Mouse (Mus musculus) hindbrain, embryonic 13.5 days (tissue): ENCODE measurements around the gene Crebrf. TPM values are rescaled to one million over a fixed set of nuclear protein-coding genes. Genes with fewer than 3 reads are reported as not detected.

ENCODE experiments used
- ATAC-seq: fragments of 200-750 bp; cut with Nextera tagmentation; 2 replicates; pipeline ENCODE4 v1.8.0; 2017; ENCODE audit warnings: moderate TSS enrichment; ENCODE audit not compliant: low FRiP score
- H3K27ac ChIP-seq: fragments of 300-500 bp; sonication (generic); 2 replicates; pipeline ENCODE4 v1.5.1; 2015; ENCODE audit warnings: inconsistent platforms, mild to moderate bottlenecking, moderate library complexity
- H3K27me3 ChIP-seq: fragments of 300-500 bp; sonication (generic); 2 replicates; pipeline ENCODE4 v1.6.1; 2015; ENCODE audit warnings: mild to moderate bottlenecking, inconsistent platforms
- H3K36me3 ChIP-seq: fragments of 300-500 bp; sonication (generic); 2 replicates; pipeline ENCODE4 v1.6.1; 2015; ENCODE audit warnings: mild to moderate bottlenecking, inconsistent platforms
- H3K4me1 ChIP-seq: fragments of 300-500 bp; sonication (generic); replicated peaks from 2 replicates; pipeline ENCODE4 v1.6.1; 2015; ENCODE audit warnings: inconsistent platforms
- H3K4me2 ChIP-seq: fragments of 300-500 bp; sonication (generic); 2 replicates; pipeline ENCODE4 v1.6.1; 2015; ENCODE audit warnings: inconsistent platforms, mild to moderate bottlenecking, moderate library complexity
- H3K4me3 ChIP-seq: fragments of 300-500 bp; sonication (generic); 2 replicates; pipeline ENCODE4 v1.5.1; 2015; ENCODE audit warnings: mild to moderate bottlenecking, inconsistent platforms
- H3K9ac ChIP-seq: fragments of 300-500 bp; sonication (generic); 2 replicates; pipeline ENCODE4 v1.6.1; 2015; ENCODE audit warnings: mild to moderate bottlenecking, inconsistent platforms
- H3K9me3 ChIP-seq: fragments of 300-500 bp; sonication (generic); 2 replicates; pipeline ENCODE4 v1.6.1; 2016; ENCODE audit warnings: inconsistent platforms
- WGBS: fragments of 180-500 bp; shearing (Covaris S2); methylation state at CpG from one replicate; pipeline ENCODE4 v1.1.7; 2015; 5-methylcytosine and 5-hydroxymethylcytosine counted together
- polyA plus RNA-seq: library from polyadenylated mRNA; unstranded; fragments of >200 nt; fragmentation: Nextera tagmentation; extraction: Ambion mirVana; gene quantifications from 2 replicates; pipeline ENCODE4 v1.2.1, GENCODE M21; 2015

Gene Crebrf
- polyA plus RNA-seq, 1 experiment from 2014 or later, result 15.2 TPM

DNA sequence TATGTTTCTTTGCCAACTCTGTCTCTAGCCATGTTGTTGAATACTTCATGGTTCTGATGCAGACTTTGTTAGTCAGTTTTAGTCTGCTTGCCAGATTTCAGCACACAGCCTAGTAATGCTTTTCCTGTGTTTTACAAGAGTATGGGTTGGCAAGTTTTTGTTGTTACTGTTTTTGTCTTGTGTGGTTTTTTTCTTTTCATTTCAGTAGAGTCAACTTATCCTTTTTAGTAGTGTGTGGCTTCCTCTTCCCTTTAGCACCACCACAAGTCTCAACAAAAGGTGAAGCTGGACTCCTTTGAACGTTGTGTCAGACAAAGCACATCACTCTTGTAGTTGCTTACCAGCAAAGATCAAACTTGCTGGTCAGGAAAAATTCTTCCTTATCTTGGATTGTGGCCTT lies 36.8 kb downstream of the Crebrf start:
- no peak overlapping the region for H3K4me2 ChIP-seq
- WGBS, result 78% methylated on average over 1 of the region's 1 CpGs
- H3K9me3 ChIP-seq, result no peaks in the 10 kb centered on the region
- no peak overlapping the region for H3K4me3 ChIP-seq
- H3K36me3 ChIP-seq, result no peaks in the 10 kb centered on the region
- H3K4me1 ChIP-seq, result no peaks in the 10 kb centered on the region
- H3K9ac ChIP-seq, result no peak overlapping the region
- H3K27ac ChIP-seq, result no peak overlapping the region
- ATAC-seq, result no peak
- H3K27me3 ChIP-seq, result no peaks in the 10 kb centered on the region

DNA sequence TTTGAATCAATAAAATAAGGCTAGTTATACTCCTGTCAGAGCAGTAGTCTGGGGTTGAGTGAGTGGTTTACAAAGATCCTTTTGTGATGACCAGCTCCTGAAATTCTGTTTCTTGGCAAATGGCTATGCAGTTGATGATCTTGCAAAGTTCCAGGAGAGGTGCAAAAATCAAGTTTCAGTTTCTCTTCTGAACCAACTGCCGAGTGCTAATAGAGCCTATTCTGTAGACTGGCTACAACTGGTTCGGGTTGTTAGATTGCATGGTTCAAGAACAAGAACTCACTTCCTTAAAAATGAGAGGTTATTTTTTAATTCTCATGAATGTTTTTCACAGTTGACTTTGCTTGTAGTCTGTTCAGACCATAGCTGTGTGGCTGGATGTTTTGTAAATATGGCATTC lies 38.0 kb downstream of the Crebrf start:
- WGBS, result 87% methylated on average over 2 of the region's 2 CpGs
- no peaks in the 10 kb centered on the region for H3K4me1 ChIP-seq
- ATAC-seq, result no peak
- H3K36me3 ChIP-seq, result peaks cover 9% of the 10 kb centered on the region; the same call in 1 of the 2 replicates
- no peaks in the 10 kb centered on the region for H3K27me3 ChIP-seq
- H3K4me3 ChIP-seq, result no peak overlapping the region
- no peak overlapping the region for H3K9ac ChIP-seq
- no peaks in the 10 kb centered on the region for H3K9me3 ChIP-seq
- no peak overlapping the region for H3K27ac ChIP-seq
- H3K4me2 ChIP-seq, result no peak overlapping the region

GRCm38 (mm10) chr17:26767100-26767753 lies 51.8 kb downstream of the Crebrf start:
- H3K27ac ChIP-seq, result no peak overlapping the region
- no peak overlapping the region for H3K4me2 ChIP-seq
- H3K4me3 ChIP-seq, result no peak overlapping the region
- no peak overlapping the region for H3K9ac ChIP-seq
- H3K9me3 ChIP-seq, result no peaks in the 10 kb centered on the region
- no peak for ATAC-seq
- peaks cover 32% of the 10 kb centered on the region for H3K36me3 ChIP-seq
- H3K27me3 ChIP-seq, result no peaks in the 10 kb centered on the region
- 89% methylated on average over 5 of the region's 5 CpGs for WGBS
- no peaks in the 10 kb centered on the region for H3K4me1 ChIP-seq

DNA sequence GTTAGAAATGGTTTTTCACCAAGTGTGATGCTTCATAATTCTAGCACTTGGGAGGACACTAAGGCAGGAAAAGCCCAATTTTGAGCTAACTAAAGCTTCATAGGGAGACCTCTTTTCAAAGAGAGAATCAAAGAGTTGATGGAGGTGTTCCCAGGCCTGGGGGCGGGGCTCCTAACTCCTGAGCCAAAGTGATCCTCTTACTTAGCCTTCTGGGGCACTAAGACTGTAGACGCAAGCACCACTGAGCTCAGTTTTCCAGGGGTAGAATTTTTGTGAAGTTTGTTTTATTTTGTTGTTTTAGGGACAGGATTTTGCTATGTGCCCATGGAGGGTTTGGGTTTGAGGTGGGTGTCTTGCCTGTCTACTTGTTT lies 52.3 kb downstream of the Crebrf start:
- ATAC-seq, result no peak
- 88% methylated on average over 2 of the region's 2 CpGs for WGBS
- H3K27me3 ChIP-seq, result no peaks in the 10 kb centered on the region

GRCm38 (mm10) chr17:26776211-26776610 lies 60.8 kb downstream of the Crebrf start:
- H3K4me2 ChIP-seq, result peak overlapping the region; percentile 21; the same call in 1 of the 2 replicates
- peak overlapping the region; percentile 39; the same call in 1 of the 2 replicates for H3K9ac ChIP-seq

More for the DNA sequence above, 52.3 kb downstream of the Crebrf start:
- no peak overlapping the region for H3K9ac ChIP-seq
- no peak overlapping the region for H3K27ac ChIP-seq
- H3K4me3 ChIP-seq, result no peak overlapping the region
- H3K4me1 ChIP-seq, result no peaks in the 10 kb centered on the region
- H3K36me3 ChIP-seq, result peaks cover 29% of the 10 kb centered on the region
- no peaks in the 10 kb centered on the region for H3K9me3 ChIP-seq
- H3K4me2 ChIP-seq, result no peak overlapping the region

GRCm38 (mm10) chr17:26778001-26778400 lies 62.6 kb downstream of the Crebrf start:
- H3K4me1 ChIP-seq, result peaks cover 21% of the 10 kb centered on the region
- ATAC-seq, result no peak
- H3K36me3 ChIP-seq, result peaks cover 5% of the 10 kb centered on the region
- no peak overlapping the region for H3K4me3 ChIP-seq
- no peak overlapping the region for H3K9ac ChIP-seq
- no peak overlapping the region for H3K27ac ChIP-seq
- 92% methylated on average over 4 of the region's 4 CpGs for WGBS
- H3K27me3 ChIP-seq, result no peaks in the 10 kb centered on the region
- no peaks in the 10 kb centered on the region for H3K9me3 ChIP-seq
- H3K4me2 ChIP-seq, result no peak overlapping the region

More at GRCm38 (mm10) chr17:26776211-26776610, 60.8 kb downstream of the Crebrf start:
- Histone ChIP-seq H3K4me1 (peaks cover 11% of the 10 kb centered on the region), H3K9me3 (no peaks in the 10 kb centered on the region), H3K4me3 (no peak overlapping the region), H3K27ac (peak overlapping the region; percentile 73), H3K36me3 (peaks cover 6% of the 10 kb centered on the region), H3K27me3 (no peaks in the 10 kb centered on the region)
- 23% methylated on average over 10 of the region's 10 CpGs for WGBS
- no peak for ATAC-seq

- peaks cover 11% of the 10 kb centered on the region for H3K36me3 ChIP-seq
- ATAC-seq, result no peak
- no peaks in the 10 kb centered on the region for H3K9me3 ChIP-seq
- H3K4me1 ChIP-seq, result peaks cover 21% of the 10 kb centered on the region
- no peaks in the 10 kb centered on the region for H3K27me3 ChIP-seq
- no peak overlapping the region for H3K27ac ChIP-seq
- WGBS, result 94% methylated on average over 3 of the region's 3 CpGs
- H3K4me3 ChIP-seq, result no peak overlapping the region
- H3K9ac ChIP-seq, result no peak overlapping the region
- H3K4me2 ChIP-seq, result no peak overlapping the region
These were observed 63.1 kb downstream of the Crebrf start for GRCm38 (mm10) chr17:26778430-26779100.

GRCm38 (mm10) chr17:26779471-26779870 lies 64.0 kb downstream of the Crebrf start:
- Histone ChIP-seq H3K27me3 (no peaks in the 10 kb centered on the region), H3K4me3 (no peak overlapping the region), H3K27ac (no peak overlapping the region), H3K4me1 (peaks cover 21% of the 10 kb centered on the region), H3K36me3 (peaks cover 16% of the 10 kb centered on the region), H3K9ac (no peak overlapping the region), H3K4me2 (no peak overlapping the region), H3K9me3 (no peaks in the 10 kb centered on the region)
- ATAC-seq, result no peak
- WGBS, result 94% methylated on average over 2 of the region's 2 CpGs

DNA sequence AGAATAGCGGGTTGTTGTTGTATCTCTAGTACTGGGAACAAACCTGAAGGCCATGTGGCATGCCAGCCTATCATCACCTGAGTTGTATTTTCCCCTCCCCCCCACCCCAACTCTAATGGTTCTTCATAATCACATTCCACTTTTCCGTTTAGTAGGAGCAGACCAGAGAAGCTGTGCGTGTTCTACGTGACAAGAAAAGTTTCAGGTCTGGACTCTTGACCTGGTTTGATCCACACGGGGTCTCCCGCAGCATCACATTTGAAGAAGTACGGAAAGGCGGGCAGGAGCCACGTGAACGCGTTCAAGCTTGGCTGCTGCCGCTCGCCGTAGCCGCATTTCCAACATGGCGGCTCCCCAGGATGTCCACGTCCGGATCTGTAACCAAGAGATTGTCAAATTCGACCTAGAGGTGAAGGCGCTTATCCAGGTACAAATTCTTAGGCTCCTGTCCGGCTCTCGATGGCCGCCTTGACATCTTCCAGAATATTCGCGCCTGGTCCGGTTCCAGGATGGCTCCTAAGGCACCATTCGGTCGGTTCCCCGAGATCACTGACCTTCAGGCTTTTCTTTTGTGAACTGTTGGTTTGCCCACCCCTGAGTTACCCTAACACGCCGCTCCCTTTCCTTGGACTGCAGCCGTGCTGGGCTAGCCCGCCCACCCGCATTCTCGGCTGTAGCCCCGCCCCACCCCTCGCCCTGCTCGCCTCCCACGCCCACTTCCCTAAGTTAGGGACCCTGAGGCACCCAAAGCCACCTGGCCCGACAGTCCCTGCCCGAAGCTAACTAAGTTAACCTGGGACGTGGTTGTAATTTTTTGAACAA lies 65.5 kb downstream of the Crebrf start, which contains the start of gene Bnip1:
Gene Bnip1, plus strand, starts transcription at position 317 of the 822 bp plus-strand sequence.
- no peaks in the 10 kb centered on the region for H3K9me3 ChIP-seq
- peaks cover 28% of the 10 kb centered on the region for H3K36me3 ChIP-seq
- H3K27me3 ChIP-seq, result no peaks in the 10 kb centered on the region
- peak within 1 kb of the TSS; percentile 82 for H3K27ac ChIP-seq
- peak within 1 kb of the TSS; percentile 81 for H3K4me3 ChIP-seq
- peaks cover 16% of the 10 kb centered on the region for H3K4me1 ChIP-seq
- ATAC-seq, result peak; percentile 74
- peak within 1 kb of the TSS; percentile 83 for H3K4me2 ChIP-seq
- under 1% methylated on average over 42 of the region's 42 CpGs for WGBS
- H3K9ac ChIP-seq, result peak within 1 kb of the TSS; percentile 87

DNA sequence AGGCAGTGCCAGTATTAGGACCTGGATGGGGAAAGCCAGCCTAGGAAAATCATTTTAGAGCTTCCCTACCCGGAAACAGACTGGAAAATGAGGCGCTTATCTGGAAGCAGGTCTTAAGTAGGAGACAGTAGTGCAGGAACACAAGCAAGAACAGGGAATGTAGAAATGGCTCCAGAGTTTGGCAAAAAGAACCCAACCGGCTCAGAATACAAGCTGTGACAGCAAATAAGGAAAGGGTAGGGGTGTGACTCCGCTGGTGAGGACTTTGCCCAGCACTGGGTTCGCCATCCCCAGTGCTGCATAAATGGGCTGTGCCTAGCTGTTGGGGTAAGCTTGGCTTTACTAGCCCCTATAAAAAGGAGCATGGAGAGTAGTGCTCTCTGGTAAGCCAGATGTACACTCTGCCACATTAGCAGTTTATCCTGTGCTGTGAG lies 66.2 kb downstream of the Crebrf start:
- ATAC-seq, result no peak
- H3K4me3 ChIP-seq, result peak overlapping the region; percentile 81
- H3K36me3 ChIP-seq, result peaks cover 34% of the 10 kb centered on the region
- H3K9ac ChIP-seq, result peak overlapping the region; percentile 87
- 27% methylated on average over 5 of the region's 5 CpGs for WGBS
- H3K27ac ChIP-seq, result no peak overlapping the region
- H3K9me3 ChIP-seq, result no peaks in the 10 kb centered on the region
- H3K27me3 ChIP-seq, result no peaks in the 10 kb centered on the region
- peaks cover 10% of the 10 kb centered on the region for H3K4me1 ChIP-seq
- peak overlapping the region; percentile 83 for H3K4me2 ChIP-seq

- H3K27ac ChIP-seq, result no peak overlapping the region
- H3K4me1 ChIP-seq, result peaks cover 10% of the 10 kb centered on the region
- no peak for ATAC-seq
- no peak overlapping the region for H3K4me3 ChIP-seq
- H3K36me3 ChIP-seq, result peaks cover 57% of the 10 kb centered on the region
- H3K4me2 ChIP-seq, result no peak overlapping the region
- H3K9ac ChIP-seq, result no peak overlapping the region
- 94% methylated on average over 8 of the region's 8 CpGs for WGBS
- H3K9me3 ChIP-seq, result no peaks in the 10 kb centered on the region
- H3K27me3 ChIP-seq, result no peaks in the 10 kb centered on the region
These were observed 69.1 kb downstream of the Crebrf start for GRCm38 (mm10) chr17:26784525-26784924.

- 94% methylated on average over 7 of the region's 7 CpGs for WGBS
- Histone ChIP-seq H3K4me1 (peaks cover 6% of the 10 kb centered on the region), H3K4me3 (no peak overlapping the region), H3K9me3 (no peaks in the 10 kb centered on the region), H3K9ac (no peak overlapping the region), H3K4me2 (no peak overlapping the region), H3K36me3 (peaks cover 78% of the 10 kb centered on the region), H3K27ac (no peak overlapping the region), H3K27me3 (no peaks in the 10 kb centered on the region)
- ATAC-seq, result no peak
These were observed 71.1 kb downstream of the Crebrf start for GRCm38 (mm10) chr17:26786586-26786985.
